Mouse (Mus musculus) MEL (cell line): ENCODE results near the gene Itsn1. TPM values are rescaled to one million over a fixed set of nuclear protein-coding genes. Genes with fewer than 3 reads are reported as not detected.

Source experiments
- DNase-seq: peaks from one replicate; pipeline ENCODE4 v3.0.0; 2011; ENCODE audit warnings: low read depth, low spot score
- H3K27ac ChIP-seq: 2 replicates; pipeline ENCODE4 v1.5.1; 2012; ENCODE audit warnings: low read depth, mild to moderate bottlenecking, control low read depth, low read length, moderate library complexity; ENCODE audit not compliant: control insufficient read depth
- H3K27me3 ChIP-seq, 2 experiments: fragments of 150-350 bp in 1 of 2; sonication (generic) in 1 of 2; 2 replicates each; pipeline ENCODE4 v1.6.1; 2012; ENCODE audit warnings: low read length in 2 of 2, mild to moderate bottlenecking in 2 of 2, improper control_type of control experiment in 1 of 2, moderate library complexity in 1 of 2; ENCODE audit not compliant: insufficient read depth in 2 of 2, control insufficient read depth in 1 of 2
- H3K36me3 ChIP-seq, 2 experiments: 2 replicates each; pipeline ENCODE4 v1.6.1; 2012 to 2014; ENCODE audit warnings: low read length in 2 of 2, improper control_type of control experiment in 1 of 2, inconsistent platforms in 1 of 2, mild to moderate bottlenecking in 1 of 2; ENCODE audit not compliant: insufficient read depth in 2 of 2, control insufficient read depth in 1 of 2
- H3K4me1 ChIP-seq, 2 experiments: fragments of 150-350 bp in 1 of 2; sonication (generic) in 1 of 2; 2 replicates each; pipeline ENCODE4 v1.6.1; 2012; ENCODE audit warnings: low read length in 2 of 2, improper control_type of control experiment in 1 of 2, mild to moderate bottlenecking in 1 of 2; ENCODE audit not compliant: insufficient read depth in 2 of 2, control insufficient read depth in 1 of 2
- H3K4me3 ChIP-seq, 2 experiments: fragments of 150-350 bp in 1 of 2; sonication (generic) in 1 of 2; 2 replicates each; pipeline ENCODE4 v1.5.1; 2012; ENCODE audit warnings: low read depth in 2 of 2, low read length in 2 of 2, mild to moderate bottlenecking in 2 of 2, moderate library complexity in 2 of 2, control low read depth in 1 of 2, improper control_type of control experiment in 1 of 2; ENCODE audit not compliant: control insufficient read depth in 1 of 2, insufficient read depth in 1 of 2
- H3K79me2 ChIP-seq: 2 replicates; pipeline ENCODE4 v1.6.1; 2012; ENCODE audit warnings: mild to moderate bottlenecking, low read length, moderate library complexity; ENCODE audit not compliant: control insufficient read depth, poor library complexity, insufficient read depth
- H3K9ac ChIP-seq: 2 replicates; pipeline ENCODE4 v1.6.1; 2012; ENCODE audit warnings: low read depth, mild to moderate bottlenecking, control low read depth, low read length, moderate library complexity; ENCODE audit not compliant: control insufficient read depth, poor library complexity, severe bottlenecking
- H3K9me3 ChIP-seq: fragments of 150-350 bp; sonication (generic); replicated peaks from 2 replicates; pipeline ENCODE4 v1.6.1; 2012; ENCODE audit warnings: mild to moderate bottlenecking, low read length, improper control_type of control experiment, moderate library complexity; ENCODE audit not compliant: insufficient read depth
- CHD2 ChIP-seq: IDR thresholded peaks from 2 replicates; pipeline ENCODE4 v1.6.1; 2011; ENCODE audit warnings: low read length, improper control_type of control experiment
- CTCF ChIP-seq, 3 experiments: IDR thresholded peaks in 2 of 3; conservative IDR thresholded peaks in 1 of 3; 2 replicates each; pipeline ENCODE4 v1.5.1; 2011 to 2012; ENCODE audit warnings: low read length in 3 of 3, low read depth in 2 of 3, mild to moderate bottlenecking in 2 of 3, improper control_type of control experiment in 1 of 3, inconsistent platforms in 1 of 3, mixed read lengths in 1 of 3, moderate library complexity in 1 of 3; ENCODE audit not compliant: control insufficient read depth in 1 of 3, insufficient read depth in 1 of 3, poor library complexity in 1 of 3, severe bottlenecking in 1 of 3
- E2F4 ChIP-seq: IDR thresholded peaks from 2 replicates; pipeline ENCODE4 v1.6.1; 2011; ENCODE audit warnings: low read depth, low read length, improper control_type of control experiment, borderline replicate concordance
- ELF1 ChIP-seq: IDR thresholded peaks from 2 replicates; pipeline ENCODE4 v1.6.1; 2014; ENCODE audit warnings: low read depth, mild to moderate bottlenecking, inconsistent platforms, low read length, improper control_type of control experiment, moderate library complexity
- GABPA ChIP-seq: IDR thresholded peaks from 2 replicates; pipeline ENCODE4 v1.6.1; 2012; ENCODE audit warnings: low read depth, mild to moderate bottlenecking, inconsistent platforms, low read length, improper control_type of control experiment, moderate library complexity
- GATA1 ChIP-seq: IDR thresholded peaks from 2 replicates; pipeline ENCODE4 v1.6.1; 2011; ENCODE audit warnings: low read depth, low read length, improper control_type of control experiment
- HCFC1 ChIP-seq: IDR thresholded peaks from 2 replicates; pipeline ENCODE4 v1.6.1; 2012; ENCODE audit warnings: low read depth, mild to moderate bottlenecking, inconsistent platforms, low read length, improper control_type of control experiment, moderate library complexity
- JUND ChIP-seq: IDR thresholded peaks from 2 replicates; pipeline ENCODE4 v1.6.1; 2011; ENCODE audit warnings: low read depth, mild to moderate bottlenecking, improper control_type of control experiment, low read length
- KAT2A ChIP-seq: conservative IDR thresholded peaks from 2 replicates; pipeline ENCODE4 v1.6.1; 2012; ENCODE audit warnings: low read depth, low read length, improper control_type of control experiment, inconsistent platforms
- MAFK ChIP-seq: IDR thresholded peaks from 2 replicates; pipeline ENCODE4 v1.6.1; 2011; ENCODE audit warnings: low read depth, mild to moderate bottlenecking, low read length, improper control_type of control experiment, borderline replicate concordance
- MAX ChIP-seq: IDR thresholded peaks from 2 replicates; pipeline ENCODE4 v1.6.1; 2011; ENCODE audit warnings: low read length, improper control_type of control experiment
- MYB ChIP-seq: IDR thresholded peaks from 2 replicates; pipeline ENCODE4 v1.6.1; 2011; ENCODE audit warnings: mild to moderate bottlenecking, low read depth, low read length, improper control_type of control experiment
- MYC ChIP-seq: IDR thresholded peaks from 2 replicates; pipeline ENCODE4 v1.6.1; 2011; ENCODE audit warnings: low read depth, mild to moderate bottlenecking, low read length, improper control_type of control experiment, moderate library complexity
- POLR2A ChIP-seq, 2 experiments: IDR thresholded peaks; 2 replicates each; pipeline ENCODE4 v1.6.1; 2011 to 2012; ENCODE audit warnings: low read length in 2 of 2, mild to moderate bottlenecking in 2 of 2, control low read depth in 1 of 2, improper control_type of control experiment in 1 of 2, low read depth in 1 of 2, moderate library complexity in 1 of 2; ENCODE audit not compliant: control insufficient read depth in 1 of 2, insufficient read depth in 1 of 2, poor library complexity in 1 of 2
- RAD21 ChIP-seq: IDR thresholded peaks from 2 replicates; pipeline ENCODE4 v1.6.1; 2011; ENCODE audit warnings: mild to moderate bottlenecking, low read depth, low read length, improper control_type of control experiment
- RCOR1 ChIP-seq: IDR thresholded peaks from 2 replicates; pipeline ENCODE4 v1.6.1; 2012; ENCODE audit warnings: low read depth, mild to moderate bottlenecking, inconsistent platforms, low read length, improper control_type of control experiment
- SIN3A ChIP-seq: IDR thresholded peaks from 2 replicates; pipeline ENCODE4 v1.6.1; 2012; ENCODE audit warnings: low read length, improper control_type of control experiment, inconsistent platforms
- TAL1 ChIP-seq: IDR thresholded peaks from 2 replicates; pipeline ENCODE4 v1.6.1; 2012; ENCODE audit warnings: mild to moderate bottlenecking, inconsistent platforms, low read length, moderate library complexity, mixed read lengths
- UBTF ChIP-seq: IDR thresholded peaks from 2 replicates; pipeline ENCODE4 v1.6.1; 2012; ENCODE audit warnings: low read depth, mild to moderate bottlenecking, inconsistent platforms, low read length, improper control_type of control experiment, moderate library complexity, borderline replicate concordance; ENCODE audit not compliant: insufficient read depth
- USF1 ChIP-seq: IDR thresholded peaks from 2 replicates; pipeline ENCODE4 v1.6.1; 2014; ENCODE audit warnings: low read depth, mild to moderate bottlenecking, inconsistent platforms, low read length, improper control_type of control experiment, moderate library complexity
- ZKSCAN1 ChIP-seq: IDR thresholded peaks from 2 replicates; pipeline ENCODE4 v1.6.1; 2012; ENCODE audit warnings: low read depth, mild to moderate bottlenecking, inconsistent platforms, low read length, improper control_type of control experiment, moderate library complexity
- polyA plus RNA-seq, 2 experiments: library from polyadenylated mRNA; stranded (reverse) in 1 of 2; unstranded in 1 of 2; fragments of >175 nt in 1 of 2; fragments of >200 nt in 1 of 2; gene quantifications; 2 replicates each; pipeline versions ENCODE4 v1.2.1 to v1.2.4; 2012; ENCODE audit warnings: low replicate concordance in 2 of 2, low read depth in 1 of 2; ENCODE audit not compliant: insufficient read length in 2 of 2, insufficient read depth in 1 of 2, missing spikeins in 1 of 2
- total RNA-seq: library from RNA; depleted of rRNA; stranded (reverse); fragments of 300-350 nt; gene quantifications from 2 replicates; pipeline ENCODE4 v1.2.3, GENCODE M21; 2012

Itsn1 gene
- total and polyA plus RNA-seq, 3 experiments = 14.7 to 36.5 TPM; not detected in 1

- Histone ChIP-seq H3K4me1 (no peaks in the 10 kb centered on the region), H3K36me3 (no peaks in the 10 kb centered on the region), H3K27me3 (no peaks in the 10 kb centered on the region), H3K9me3 (no peaks in the 10 kb centered on the region), H3K9ac (no peak overlapping the region), H3K4me3 (no peak overlapping the region), H3K27ac (no peak overlapping the region), H3K79me2 (no peaks in the 10 kb centered on the region)
- TF ChIP-seq RAD21 (no peak), ZKSCAN1 (no peak), SIN3A (no peak), JUND (no peak), RCOR1 (no peak), GATA1 (no peak), KAT2A (no peak), MAX (no peak), TAL1 (no peak)
- no peak for DNase-seq
These were observed 108.5 kb downstream of the Itsn1 start for GRCm38 (mm10) chr16:91837558-91838041.

DNA sequence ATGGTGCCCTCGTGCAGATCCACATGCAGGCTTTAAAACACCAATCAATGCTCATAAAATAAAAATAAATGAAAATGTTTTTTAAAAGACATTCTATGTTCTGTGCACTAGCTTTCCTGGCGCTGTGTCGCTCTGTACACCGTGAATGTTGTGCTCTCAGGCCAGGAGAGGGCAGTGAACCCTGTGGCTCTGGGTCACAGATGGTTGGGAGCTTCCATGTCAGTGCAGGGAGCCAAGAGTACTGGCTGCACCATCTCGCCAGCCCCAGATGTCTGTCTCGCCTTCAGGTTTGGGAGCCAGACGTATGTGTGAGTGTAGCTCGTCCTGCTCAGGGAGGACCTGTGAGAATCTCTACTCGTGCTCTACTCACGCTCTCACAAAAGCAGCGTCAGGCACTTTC, 109.7 kb downstream of the Itsn1 start:
- no peak overlapping the region for H3K9ac ChIP-seq
- DNase-seq = no peak
- no peaks in the 10 kb centered on the region for H3K27me3 ChIP-seq
- H3K36me3 ChIP-seq = no peaks in the 10 kb centered on the region
- no peak for TF ChIP-seq CTCF (IDR thresholded peaks at IDR 0.05 in 2 of 3, conservative IDR thresholded peaks at IDR 0.05 in 1 of 3; ENCODE audit: control insufficient read depth in 1 of 3, insufficient read depth in 1 of 3, low read depth in 2 of 3, low read length in 3 of 3, poor library complexity in 1 of 3, severe bottlenecking in 1 of 3)
- no peak for TF ChIP-seq KAT2A
- TF ChIP-seq HCFC1 = no peak
- no peak for TF ChIP-seq CHD2
- TF ChIP-seq USF1 = no peak
- no peak for TF ChIP-seq MAFK
- no peak for TF ChIP-seq UBTF
- TF ChIP-seq ELF1 = no peak
- no peak for TF ChIP-seq MYB
- TF ChIP-seq E2F4 = no peak
- TF ChIP-seq JUND = no peak
- TF ChIP-seq GATA1 = no peak
- TF ChIP-seq MYC = no peak
- no peak for TF ChIP-seq POLR2A (IDR thresholded peaks at IDR 0.05; ENCODE audit: control insufficient read depth in 1 of 2, insufficient read depth in 1 of 2, low read depth in 1 of 2, low read length in 2 of 2, poor library complexity in 1 of 2)
- no peak for TF ChIP-seq SIN3A
- TF ChIP-seq GABPA = no peak
- no peak for TF ChIP-seq MAX
- no peaks in the 10 kb centered on the region for H3K79me2 ChIP-seq
- no peaks in the 10 kb centered on the region for H3K9me3 ChIP-seq
- H3K4me3 ChIP-seq = no peak overlapping the region
- H3K4me1 ChIP-seq = no peaks in the 10 kb centered on the region
- no peak overlapping the region for H3K27ac ChIP-seq
